Mouse (Mus musculus): Measurements from ENCODE around the gene Wfdc6b. TPM values are rescaled to one million over a fixed set of nuclear protein-coding genes. Genes with fewer than 3 reads are reported as not detected.

Wfdc6b gene
- polyA plus RNA-seq (2017; shearing (Covaris generic)): 1 to 10 TPM in 1 of 2 experiments, not detected in 1; 3.0 TPM

GRCm38 (mm10) chr2:164613471-164613870 is at the start of gene Wfdc6b, which contains the start of gene Wfdc8:
Wfdc6b (plus strand) TSS chr2:164613522.
Wfdc8 (minus strand) TSS chr2:164613626.

DNA sequence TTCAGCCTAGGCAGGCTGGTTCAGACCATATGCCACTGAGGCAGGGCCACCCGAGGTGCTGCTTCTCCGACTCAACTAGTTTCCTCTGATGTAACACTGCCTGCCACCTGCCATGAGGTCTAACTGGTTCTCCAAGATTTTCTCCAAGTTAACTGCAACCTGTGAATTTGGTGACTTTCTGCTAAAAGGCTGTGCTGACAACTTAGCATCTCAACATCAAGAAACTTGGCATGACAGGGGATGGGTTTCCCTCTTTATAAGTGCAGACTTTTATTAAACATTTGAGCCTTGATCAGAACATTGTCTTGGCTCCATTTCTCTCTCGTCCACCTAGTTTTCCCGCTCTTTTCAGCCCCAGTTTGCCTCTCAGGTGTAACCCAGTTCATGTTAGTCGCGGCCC is 40.0 kb upstream of the Wfdc6b start, which contains the start of gene Spint3:
Spint3 (minus strand) TSS at position 101 of the 400 bp plus-strand sequence.

DNA sequence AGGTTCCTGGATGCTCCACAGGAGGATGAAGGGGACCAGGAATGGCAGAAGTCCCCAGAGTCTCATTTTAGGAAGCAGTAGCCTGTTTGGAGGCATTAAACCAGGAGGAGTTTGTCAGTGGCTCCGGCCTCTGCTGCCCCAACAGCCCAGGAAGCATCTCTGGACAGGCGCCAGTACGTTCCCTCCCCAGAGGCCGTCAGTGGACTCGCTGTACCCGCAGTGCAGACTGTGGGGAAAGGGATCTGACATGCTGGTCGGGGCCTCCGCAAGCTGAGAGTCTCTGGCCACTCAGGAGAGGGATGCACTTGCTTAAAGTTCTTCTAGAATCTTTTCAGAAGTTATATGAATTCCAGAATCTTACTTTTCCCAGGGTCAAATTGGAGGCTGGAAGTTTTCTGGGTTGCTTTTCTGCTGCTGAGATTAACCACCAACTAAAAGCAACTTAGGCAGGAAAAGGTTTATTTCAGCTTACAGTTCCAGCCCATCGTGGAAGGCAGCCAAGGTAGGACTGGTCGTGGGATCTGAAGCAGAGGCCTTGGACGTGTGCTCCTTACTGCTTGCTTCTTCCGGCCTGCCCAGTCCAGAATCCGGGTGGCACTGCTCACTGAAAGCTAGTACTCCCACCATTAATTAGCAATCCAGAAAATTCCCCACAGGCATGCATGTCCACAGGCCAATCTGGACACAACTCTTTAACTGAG is 28.1 kb upstream of the Wfdc6b start, which contains the start of gene Wfdc6a:
Wfdc6a (minus strand) TSS at position 423 of the 701 bp plus-strand sequence.

DNA sequence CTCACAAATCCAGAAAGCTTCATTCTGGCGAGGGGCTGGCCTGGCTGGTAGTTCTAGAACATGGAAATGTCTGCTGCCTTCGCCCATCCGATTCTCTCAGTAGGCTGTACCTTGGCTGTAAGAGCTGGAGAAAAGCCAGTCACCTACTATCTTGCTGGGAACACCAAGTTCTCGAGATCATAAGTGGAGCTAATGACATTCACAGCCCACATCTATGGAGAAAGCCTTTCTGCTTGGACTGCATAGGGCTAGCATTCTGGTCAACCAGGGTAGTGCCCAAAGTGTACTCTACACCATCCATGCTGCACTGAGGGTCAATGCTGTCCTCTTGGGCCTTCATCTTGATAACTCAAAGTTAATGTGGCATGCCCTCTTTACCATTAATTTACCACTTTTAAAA is 19.8 kb upstream of the Wfdc6b start, which contains the start of gene Eppin:
Eppin (minus strand) TSS at position 101 of the 400 bp plus-strand sequence.

DNA sequence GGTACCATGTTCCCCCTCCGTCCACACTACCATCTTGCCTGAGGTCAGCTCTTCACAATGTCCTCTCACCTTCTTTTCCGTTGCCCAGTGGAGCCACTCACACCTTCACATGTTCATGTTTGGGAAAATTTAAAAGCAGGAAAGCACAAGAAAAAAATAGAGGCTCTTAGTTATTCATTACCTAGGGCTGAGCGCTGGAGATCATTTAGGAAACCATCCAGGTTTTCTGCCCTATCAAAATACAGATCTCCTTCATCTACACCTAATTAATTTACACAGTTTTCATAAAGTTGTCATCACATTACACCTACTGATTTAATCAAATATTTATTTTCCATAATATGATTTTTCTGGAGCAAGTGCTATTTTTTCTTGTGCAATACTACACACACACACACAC is 25.4 kb downstream of the Wfdc6b start, which contains the start of gene Wfdc16:
Wfdc16 (minus strand) TSS at position 101 of the 400 bp plus-strand sequence.

GRCm38 (mm10) chr2:164655858-164656257 is 42.5 kb downstream of the Wfdc6b start, which contains the start of gene Wfdc10:
Wfdc10 (plus strand) TSS chr2:164656046.

GRCm38 (mm10) chr2:164656483-164656882 is 43.2 kb downstream of the Wfdc6b start, which contains the start of gene Wfdc9:
Wfdc9 (minus strand) TSS chr2:164656583.

Other genes starting within 250 kb of the Wfdc6b start
- 10 to 100 TPM in 1 of 2 experiments, 1 to 10 TPM in 1; 1.5 to 18.8 TPM for gene Slpi, start 224.4 kb upstream of the Wfdc6b start, polyA plus RNA-seq (2017; shearing (Covaris generic))
- gene Rbpjl, start 210.4 kb upstream of the Wfdc6b start, polyA plus RNA-seq (2017; shearing (Covaris generic)): under 1 TPM in 1 of 2 experiments, not detected in 1; 0.66 TPM
- under 1 TPM; 0.11 to 0.73 TPM for gene Matn4, start 208.4 kb upstream of the Wfdc6b start, polyA plus RNA-seq (2017; shearing (Covaris generic))
- 10 to 100 TPM in 1 of 2 experiments, 1 to 10 TPM in 1; 2.2 to 24.3 TPM for gene Sdc4, start 169.6 kb upstream of the Wfdc6b start, polyA plus RNA-seq (2017; shearing (Covaris generic))
- gene Sys1, start 156.6 kb upstream of the Wfdc6b start, polyA plus RNA-seq (2017; shearing (Covaris generic)): 10 to 100 TPM; 81.2 to 96.0 TPM
- gene Gm20458, start 152.6 kb upstream of the Wfdc6b start, polyA plus RNA-seq (2017; shearing (Covaris generic)): 10 to 100 TPM; 19.7 to 21.3 TPM
- under 1 TPM; 0.41 to 0.62 TPM for gene Trp53tg5, start 139.8 kb upstream of the Wfdc6b start, polyA plus RNA-seq (2017; shearing (Covaris generic))
- 1 to 10 TPM; 6.3 to 6.8 TPM for gene Dbndd2, start 127.4 kb upstream of the Wfdc6b start, polyA plus RNA-seq (2017; shearing (Covaris generic))
- 10 to 100 TPM; 27.1 to 28.8 TPM for gene Pigt, start 116.0 kb upstream of the Wfdc6b start, polyA plus RNA-seq (2017; shearing (Covaris generic))
- 1 to 10 TPM in 1 of 2 experiments, not detected in 1; 3.3 TPM for gene Wfdc2, start 51.1 kb upstream of the Wfdc6b start, polyA plus RNA-seq (2017; shearing (Covaris generic))
- gene Spint3, start 40.1 kb upstream of the Wfdc6b start, polyA plus RNA-seq (2017; shearing (Covaris generic)): not detected
- not detected for gene Wfdc6a, start 28.1 kb upstream of the Wfdc6b start, polyA plus RNA-seq (2017; shearing (Covaris generic))
- gene Eppin, start 19.9 kb upstream of the Wfdc6b start, polyA plus RNA-seq (2017; shearing (Covaris generic)): not detected
- 1 to 10 TPM in 1 of 2 experiments, not detected in 1; 1.6 TPM for gene Wfdc8, start 104 bp downstream of the Wfdc6b start, polyA plus RNA-seq (2017; shearing (Covaris generic))
- not detected for gene Wfdc16, start 25.3 kb downstream of the Wfdc6b start, polyA plus RNA-seq (2017; shearing (Covaris generic))
- gene Wfdc10, start 42.5 kb downstream of the Wfdc6b start, polyA plus RNA-seq (2017; shearing (Covaris generic)): under 1 TPM in 1 of 2 experiments, not detected in 1; 0.88 TPM
- gene Wfdc9, start 43.1 kb downstream of the Wfdc6b start, polyA plus RNA-seq (2017; shearing (Covaris generic)): 1 to 10 TPM in 1 of 2 experiments, under 1 TPM in 1; 0.51 to 1.6 TPM
- gene Wfdc11, start 60.6 kb downstream of the Wfdc6b start, polyA plus RNA-seq (2017; shearing (Covaris generic)): not detected
- gene Wfdc13, start 71.6 kb downstream of the Wfdc6b start, polyA plus RNA-seq (2017; shearing (Covaris generic)): not detected
- not detected for gene Spint4, start 85.0 kb downstream of the Wfdc6b start, polyA plus RNA-seq (2017; shearing (Covaris generic))
- gene Spint5, start 101.8 kb downstream of the Wfdc6b start, polyA plus RNA-seq (2017; shearing (Covaris generic)): not detected
- 1 to 10 TPM in 1 of 2 experiments, under 1 TPM in 1; 0.20 to 2.9 TPM for gene Wfdc3, start 132.4 kb downstream of the Wfdc6b start, polyA plus RNA-seq (2017; shearing (Covaris generic))
- 10 to 100 TPM; 61.3 to 61.5 TPM for gene Dnttip1, start 132.5 kb downstream of the Wfdc6b start, polyA plus RNA-seq (2017; shearing (Covaris generic))
- 1 to 10 TPM; 1.7 to 2.9 TPM for gene Ube2c, start 156.4 kb downstream of the Wfdc6b start, polyA plus RNA-seq (2017; shearing (Covaris generic))
- not detected for gene Tnnc2, start 166.4 kb downstream of the Wfdc6b start, polyA plus RNA-seq (2017; shearing (Covaris generic))
- gene Snx21, start 172.3 kb downstream of the Wfdc6b start, polyA plus RNA-seq (2017; shearing (Covaris generic)): 1 to 10 TPM; 8.2 to 9.8 TPM
- 10 to 100 TPM; 29.7 to 34.5 TPM for gene Acot8, start 191.4 kb downstream of the Wfdc6b start, polyA plus RNA-seq (2017; shearing (Covaris generic))
- gene Zswim3, start 191.6 kb downstream of the Wfdc6b start, polyA plus RNA-seq (2017; shearing (Covaris generic)): 10 to 100 TPM in 1 of 2 experiments, 1 to 10 TPM in 1; 8.2 to 11.0 TPM
- gene Zswim1, start 209.2 kb downstream of the Wfdc6b start, polyA plus RNA-seq (2017; shearing (Covaris generic)): 10 to 100 TPM; 19.3 to 20.7 TPM
- not detected for gene Spata25, start 215.0 kb downstream of the Wfdc6b start, polyA plus RNA-seq (2017; shearing (Covaris generic))
- gene Ctsa, start 219.4 kb downstream of the Wfdc6b start, polyA plus RNA-seq (2017; shearing (Covaris generic)): 100 to 1,000 TPM; 179 to 196 TPM
- 1 to 10 TPM; 1.3 to 2.8 TPM for gene Neurl2, start 219.9 kb downstream of the Wfdc6b start, polyA plus RNA-seq (2017; shearing (Covaris generic))
- 1 to 10 TPM in 1 of 2 experiments, under 1 TPM in 1; 0.52 to 9.3 TPM for gene Pltp, start 244.2 kb downstream of the Wfdc6b start, polyA plus RNA-seq (2017; shearing (Covaris generic))